Mouse (Mus musculus): ENCODE measurements around the gene Mrpl37.

- TF ChIP-seq CTCF (IDR thresholded peaks at IDR 0.05), result no peak
- no peak for TF ChIP-seq POLR2A (IDR thresholded peaks at IDR 0.05; ENCODE audit: insufficient read depth, low read depth, low read length)
Observed at GRCm38 (mm10) chr4:107019027-107019426, 47.6 kb downstream of the Mrpl37 start.
